Mouse (Mus musculus) neural tube, embryonic 11.5 days (tissue): ENCODE results near the gene Tmem39a. TPM values are rescaled to one million over a fixed set of nuclear protein-coding genes. Genes with fewer than 3 reads are reported as not detected.

Experiments used
- ATAC-seq: fragments of 200-750 bp; cut with Nextera tagmentation; 2 replicates; pipeline ENCODE4 v1.8.0; 2017; ENCODE audit warnings: moderate number of reproducible peaks, mild to moderate bottlenecking, moderate TSS enrichment, moderate library complexity; ENCODE audit not compliant: insufficient read depth, low FRiP score, low TSS enrichment
- DNase-seq: peaks from one replicate; pipeline ENCODE4 v3.0.0-alpha.2; 2015; ENCODE audit warnings: low spot score
- H3K27ac ChIP-seq: fragments of 300-500 bp; sonication (generic); 2 replicates; pipeline ENCODE4 v1.5.1; 2014; ENCODE audit warnings: low read depth, mild to moderate bottlenecking, low read length
- H3K27me3 ChIP-seq: fragments of 300-500 bp; sonication (generic); 2 replicates; pipeline ENCODE4 v1.6.1; 2014; ENCODE audit warnings: mild to moderate bottlenecking, low read length, mixed read lengths; ENCODE audit not compliant: control insufficient read depth, insufficient read depth
- H3K36me3 ChIP-seq: fragments of 300-500 bp; sonication (generic); 2 replicates; pipeline ENCODE4 v1.6.1; 2014; ENCODE audit warnings: mild to moderate bottlenecking, low read length, moderate library complexity, mixed read lengths; ENCODE audit not compliant: control insufficient read depth, insufficient read depth
- H3K4me1 ChIP-seq: fragments of 300-500 bp; sonication (generic); 2 replicates; pipeline ENCODE4 v1.6.1; 2014; ENCODE audit warnings: low read length, mixed read lengths; ENCODE audit not compliant: control insufficient read depth, insufficient read depth
- H3K4me2 ChIP-seq: fragments of 300-500 bp; sonication (generic); 2 replicates; pipeline ENCODE4 v1.6.1; 2014; ENCODE audit warnings: low read depth, mild to moderate bottlenecking, moderate library complexity
- H3K4me3 ChIP-seq: fragments of 300-500 bp; sonication (generic); 2 replicates; pipeline ENCODE4 v1.5.1; 2014; ENCODE audit warnings: low read depth, low read length
- H3K9ac ChIP-seq: fragments of 300-500 bp; sonication (generic); 2 replicates; pipeline ENCODE4 v1.6.1; 2014; ENCODE audit warnings: mild to moderate bottlenecking, low read length
- H3K9me3 ChIP-seq: fragments of 300-500 bp; sonication (generic); 2 replicates; pipeline ENCODE4 v1.6.1; 2016; ENCODE audit warnings: low read length; ENCODE audit not compliant: control insufficient read depth
- WGBS: fragments of 180-500 bp; shearing (Covaris S2); extraction: QIAGEN DNeasy Blood & Tissue Kit; methylation state at CpG from one replicate; pipeline ENCODE4 v1.1.7; 2014; 5-methylcytosine and 5-hydroxymethylcytosine counted together
- polyA plus RNA-seq: library from polyadenylated mRNA; unstranded; fragments of >200 nt; fragmentation: Nextera tagmentation; extraction: Ambion mirVana; gene quantifications from 2 replicates; pipeline ENCODE4 v1.2.1, GENCODE M21; 2014

Gene Tmem39a
- polyA plus RNA-seq, 1 experiment from 2014 or later, result 94.3 TPM

- no peaks in the 10 kb centered on the region for H3K9me3 ChIP-seq
- no peak overlapping the region for H3K4me2 ChIP-seq
- no peak overlapping the region for H3K27ac ChIP-seq
- no peak overlapping the region for H3K4me3 ChIP-seq
- 87% methylated on average over 2 of the region's 2 CpGs for WGBS
- H3K9ac ChIP-seq, result no peak overlapping the region
- no peaks in the 10 kb centered on the region for H3K4me1 ChIP-seq
- no peaks in the 10 kb centered on the region for H3K27me3 ChIP-seq
- ATAC-seq, result no peak
- H3K36me3 ChIP-seq, result no peaks in the 10 kb centered on the region
- DNase-seq, result no peak
Measured at GRCm38 (mm10) chr16:38596099-38596498, 37.6 kb downstream of the Tmem39a start.

- no peak for DNase-seq
- Histone ChIP-seq H3K36me3 (no peaks in the 10 kb centered on the region; the same call in 1 of the 2 replicates), H3K9me3 (no peaks in the 10 kb centered on the region), H3K9ac (no peak overlapping the region), H3K27ac (no peak overlapping the region), H3K4me1 (no peaks in the 10 kb centered on the region), H3K4me3 (no peak overlapping the region), H3K4me2 (no peak overlapping the region), H3K27me3 (no peaks in the 10 kb centered on the region)
- no peak for ATAC-seq
- 93% methylated on average over 2 of the region's 2 CpGs for WGBS
Measured at GRCm38 (mm10) chr16:38596651-38597050, 38.2 kb downstream of the Tmem39a start.

- ATAC-seq (no peak), DNase-seq (no peak)
- no peaks in the 10 kb centered on the region for H3K9me3 ChIP-seq
- no peak overlapping the region for H3K9ac ChIP-seq
- H3K27ac ChIP-seq, result no peak overlapping the region
- no peak overlapping the region for H3K4me2 ChIP-seq
- H3K4me3 ChIP-seq, result no peak overlapping the region
- H3K27me3 ChIP-seq, result no peaks in the 10 kb centered on the region
- 61% methylated on average over 11 of the region's 11 CpGs for WGBS
- H3K36me3 ChIP-seq, result no peaks in the 10 kb centered on the region; the same call in 1 of the 2 replicates
- no peaks in the 10 kb centered on the region for H3K4me1 ChIP-seq
Measured at GRCm38 (mm10) chr16:38598986-38599680, 40.6 kb downstream of the Tmem39a start.

- Histone ChIP-seq H3K4me3 (no peak overlapping the region), H3K27ac (no peak overlapping the region), H3K9me3 (no peaks in the 10 kb centered on the region), H3K36me3 (no peaks in the 10 kb centered on the region; the same call in 1 of the 2 replicates), H3K4me1 (no peaks in the 10 kb centered on the region), H3K4me2 (no peak overlapping the region), H3K27me3 (no peaks in the 10 kb centered on the region), H3K9ac (no peak overlapping the region)
- ATAC-seq (no peak), DNase-seq (peak; percentile 45)
- 44% methylated on average over 11 of the region's 11 CpGs for WGBS
Measured at GRCm38 (mm10) chr16:38602989-38603804, 44.7 kb downstream of the Tmem39a start.

GRCm38 (mm10) chr16:38606509-38606908 lies 48.0 kb downstream of the Tmem39a start:
- no peak for DNase-seq
- Histone ChIP-seq H3K4me3 (no peak overlapping the region), H3K9me3 (0 out of 2 replicates have a peak, but pooled peaks cover 4% of the 10 kb centered on the region), H3K9ac (no peak overlapping the region), H3K36me3 (no peaks in the 10 kb centered on the region; the same call in 1 of the 2 replicates), H3K4me1 (no peaks in the 10 kb centered on the region), H3K27me3 (no peaks in the 10 kb centered on the region), H3K4me2 (no peak overlapping the region), H3K27ac (no peak overlapping the region)
- WGBS, result 91% methylated on average over 7 of the region's 7 CpGs
- ATAC-seq, result no peak

- H3K4me1 ChIP-seq, result no peaks in the 10 kb centered on the region
- H3K36me3 ChIP-seq, result no peaks in the 10 kb centered on the region
- WGBS, result 74% methylated on average over 12 of the region's 12 CpGs
- H3K4me2 ChIP-seq, result no peak overlapping the region
- H3K27me3 ChIP-seq, result no peaks in the 10 kb centered on the region
- H3K9ac ChIP-seq, result no peak overlapping the region
- DNase-seq (no peak), ATAC-seq (no peak)
- H3K4me3 ChIP-seq, result no peak overlapping the region
- H3K27ac ChIP-seq, result no peak overlapping the region
- H3K9me3 ChIP-seq, result 0 out of 2 replicates have a peak, but pooled peaks cover 4% of the 10 kb centered on the region
Measured at GRCm38 (mm10) chr16:38608687-38609086, 50.2 kb downstream of the Tmem39a start.

- Histone ChIP-seq H3K4me2 (no peak overlapping the region), H3K4me1 (no peaks in the 10 kb centered on the region), H3K9ac (no peak overlapping the region), H3K36me3 (no peaks in the 10 kb centered on the region), H3K27ac (no peak overlapping the region), H3K9me3 (0 out of 2 replicates have a peak, but pooled peaks cover 4% of the 10 kb centered on the region), H3K27me3 (no peaks in the 10 kb centered on the region), H3K4me3 (no peak overlapping the region)
- ATAC-seq, result no peak
- 62% methylated on average over 16 of the region's 18 CpGs for WGBS
- DNase-seq, result no peak
Measured at GRCm38 (mm10) chr16:38609092-38609491, 50.6 kb downstream of the Tmem39a start.

GRCm38 (mm10) chr16:38612646-38613045 lies 54.1 kb downstream of the Tmem39a start:
- H3K4me1 ChIP-seq, result no peaks in the 10 kb centered on the region
- WGBS, result 65% methylated on average over 5 of the region's 5 CpGs
- DNase-seq (no peak), ATAC-seq (no peak)
- H3K9me3 ChIP-seq, result 0 out of 2 replicates have a peak, but pooled peaks cover 4% of the 10 kb centered on the region
- H3K4me2 ChIP-seq, result no peak overlapping the region
- H3K27ac ChIP-seq, result no peak overlapping the region
- no peaks in the 10 kb centered on the region for H3K27me3 ChIP-seq
- no peaks in the 10 kb centered on the region for H3K36me3 ChIP-seq
- no peak overlapping the region for H3K9ac ChIP-seq
- H3K4me3 ChIP-seq, result no peak overlapping the region
